Mouse (Mus musculus) telencephalon, adult 2 months (tissue): ENCODE data around the gene Hes1.

Source experiments
- DNase-seq: peaks from one replicate; pipeline ENCODE4 v3.0.0-alpha.2; 2011; ENCODE audit warnings: low read depth, low spot score

The Hes1 gene

GRCm38 (mm10) chr16:30113800-30114199, 49.6 kb downstream of the Hes1 start:
- no peak for DNase-seq

GRCm38 (mm10) chr16:30114451-30114850, 50.3 kb downstream of the Hes1 start:
- DNase-seq, result no peak
